Mouse (Mus musculus) naive thymus-derived CD4-positive, alpha-beta T cell, adult 2 months (primary cell): ENCODE measurements around the gene 1700029J07Rik.

ENCODE experiments used
- DNase-seq: peaks from one replicate; pipeline ENCODE4 v3.0.0-alpha.2; 2011; ENCODE audit warnings: low read depth

Gene 1700029J07Rik

DNA sequence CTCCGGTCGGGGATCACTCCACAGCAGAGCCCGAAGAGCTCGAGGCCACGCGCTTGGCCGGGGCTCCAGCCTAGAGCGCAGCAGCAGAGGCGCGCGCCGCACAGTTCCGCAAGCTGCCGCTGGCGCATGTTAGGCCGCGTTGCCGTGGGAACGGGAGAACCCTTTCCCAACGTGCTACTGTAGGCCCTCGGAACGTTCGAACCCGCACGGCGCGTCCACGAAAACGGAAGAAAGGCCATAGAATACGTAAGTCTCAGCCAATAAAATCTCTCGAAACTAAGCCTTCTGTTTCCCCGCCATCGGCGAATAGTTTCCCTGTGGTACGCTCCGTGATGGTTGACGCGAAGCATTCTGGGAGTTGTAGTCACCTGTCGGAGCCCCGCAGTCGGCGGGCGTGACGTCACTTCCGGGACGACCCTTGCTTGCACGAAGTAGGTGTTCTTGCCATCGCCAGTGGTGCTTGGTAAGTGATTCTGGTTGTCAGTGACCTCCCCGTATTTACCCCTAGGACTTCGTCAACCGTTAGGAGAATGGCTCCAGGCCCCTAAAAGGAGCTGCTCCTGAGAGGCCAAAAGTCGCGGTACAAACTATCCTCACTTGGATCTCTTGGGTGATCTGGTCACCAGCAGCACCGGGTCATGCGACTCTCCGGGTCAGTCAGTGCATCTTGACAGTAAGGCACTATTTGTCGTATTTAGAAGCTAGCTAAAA is at the start of gene 1700029J07Rik, which contains the start of gene Ufsp2:
Gene 1700029J07Rik, minus strand, starts transcription at position 127 of the 711 bp plus-strand sequence.
Gene Ufsp2, plus strand, starts transcription at position 403 of the 711 bp plus-strand sequence.
- DNase-seq, result peak; percentile 98

DNA sequence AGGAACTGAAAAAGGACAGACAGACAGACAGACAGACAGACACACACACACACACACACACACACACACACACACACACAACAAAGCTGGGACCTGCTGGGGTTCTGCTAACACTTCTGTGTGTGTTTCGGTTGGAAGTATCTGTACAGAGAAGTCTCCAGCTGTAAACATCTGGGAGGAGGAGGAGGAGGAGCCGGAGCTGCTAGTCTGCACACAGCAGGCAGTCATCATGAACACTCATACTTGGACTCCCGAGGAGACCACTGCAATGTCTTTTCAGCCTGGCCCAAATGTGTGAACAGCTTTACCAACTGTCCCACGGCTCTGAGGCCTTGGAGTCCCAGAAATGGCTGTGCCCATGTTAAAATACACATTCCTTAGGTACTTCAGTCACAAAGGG is 49.3 kb upstream of the 1700029J07Rik start:
- no peak for DNase-seq

GRCm38 (mm10) chr8:46022758-46023157 is 47.7 kb upstream of the 1700029J07Rik start:
- DNase-seq, result no peak

DNA sequence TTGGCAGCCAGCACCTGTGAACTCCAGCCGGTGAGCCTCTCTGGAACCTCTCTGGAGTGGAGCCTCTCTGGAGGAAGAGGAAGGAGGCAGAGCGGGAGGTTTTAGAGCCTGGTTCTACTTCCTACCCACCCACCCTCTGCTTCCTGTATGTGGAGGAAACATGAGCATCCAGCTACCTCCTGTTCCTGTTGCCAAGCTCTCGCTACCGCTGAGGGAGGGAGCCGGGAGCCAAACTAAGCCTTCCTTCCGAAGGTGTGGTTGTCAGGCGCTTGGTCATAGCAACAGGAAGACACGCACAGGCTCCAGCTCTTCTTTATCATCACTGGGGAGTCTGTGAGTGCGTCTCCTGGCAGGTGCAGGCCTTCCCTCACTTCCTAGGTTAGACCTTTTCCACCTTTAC is 47.2 kb upstream of the 1700029J07Rik start:
- no peak for DNase-seq

DNA sequence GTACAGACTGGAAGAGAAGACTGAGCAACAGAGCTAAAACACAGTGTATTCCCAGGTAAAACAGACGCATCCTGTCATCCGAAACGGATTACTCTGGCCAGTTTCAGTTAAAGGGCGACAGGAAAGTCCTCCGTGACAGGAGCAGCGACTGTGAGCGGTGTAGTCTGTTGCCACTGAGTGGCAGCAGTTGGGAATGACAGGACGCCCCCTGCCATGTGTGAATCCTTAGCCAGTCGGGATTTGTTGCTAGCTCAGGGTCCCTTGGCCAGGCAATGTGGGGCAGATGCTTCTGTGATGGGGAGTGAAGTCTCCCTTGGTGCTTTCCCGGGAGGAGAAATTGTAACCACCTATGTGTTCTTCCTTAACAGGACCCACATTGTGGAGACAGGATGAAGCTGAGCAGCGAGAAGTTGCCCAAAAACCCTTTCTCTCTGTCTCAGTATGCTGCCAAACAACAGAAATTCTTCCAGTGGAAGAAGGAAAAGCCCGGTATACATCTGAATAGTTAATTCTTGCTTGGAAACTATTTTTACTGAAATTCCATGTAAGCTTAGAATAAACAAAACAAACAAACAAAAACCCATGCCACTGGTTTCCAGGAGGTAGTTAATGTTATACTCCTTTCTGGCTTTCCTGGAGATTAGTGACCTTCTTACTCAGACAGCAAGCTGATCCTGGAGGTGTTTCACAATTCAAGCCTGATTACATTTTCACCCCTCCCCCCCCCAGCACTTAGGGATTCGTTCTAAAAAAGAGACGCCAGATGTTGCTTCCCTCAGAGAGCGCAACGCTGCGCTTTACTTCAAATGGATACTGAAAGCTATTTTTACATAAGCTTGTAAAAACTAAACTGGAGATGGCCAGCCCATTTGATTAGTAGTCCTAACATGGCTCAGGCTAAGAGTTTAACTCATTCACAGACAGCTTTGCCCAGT is 36.0 kb upstream of the 1700029J07Rik start:
- no peak for DNase-seq

- DNase-seq, result no peak
Observed at GRCm38 (mm10) chr8:46010306-46010705, 35.3 kb upstream of the 1700029J07Rik start.

DNA sequence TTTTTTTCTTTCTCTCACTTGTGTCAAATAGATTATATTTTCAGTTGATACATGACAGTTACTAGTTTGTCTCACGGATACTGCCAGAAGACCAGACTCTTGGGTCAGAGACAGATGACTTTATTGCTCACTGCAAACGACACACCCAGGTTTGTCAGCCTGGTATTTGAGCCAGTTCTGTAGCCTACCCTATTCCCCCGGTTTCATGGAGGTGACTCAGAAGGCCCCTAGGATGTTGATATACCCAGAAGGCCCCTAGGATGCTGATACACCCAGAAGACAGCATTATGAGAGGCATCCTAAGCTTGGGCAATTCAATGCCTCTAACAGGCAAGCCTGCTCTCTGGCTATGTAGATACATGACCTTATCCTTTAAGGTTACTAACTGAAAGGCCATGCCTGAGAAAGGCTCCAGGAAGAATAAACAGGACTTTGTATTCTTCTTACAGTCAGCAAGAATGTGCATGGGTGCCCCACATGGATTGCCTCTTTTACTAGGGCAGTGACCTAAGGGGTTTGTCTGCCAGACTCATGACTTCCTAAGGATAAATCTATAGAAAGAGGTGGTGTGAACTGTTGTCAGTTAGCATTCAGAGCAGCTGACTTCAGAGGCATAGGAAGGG is 32.1 kb upstream of the 1700029J07Rik start:
- no peak for DNase-seq

DNA sequence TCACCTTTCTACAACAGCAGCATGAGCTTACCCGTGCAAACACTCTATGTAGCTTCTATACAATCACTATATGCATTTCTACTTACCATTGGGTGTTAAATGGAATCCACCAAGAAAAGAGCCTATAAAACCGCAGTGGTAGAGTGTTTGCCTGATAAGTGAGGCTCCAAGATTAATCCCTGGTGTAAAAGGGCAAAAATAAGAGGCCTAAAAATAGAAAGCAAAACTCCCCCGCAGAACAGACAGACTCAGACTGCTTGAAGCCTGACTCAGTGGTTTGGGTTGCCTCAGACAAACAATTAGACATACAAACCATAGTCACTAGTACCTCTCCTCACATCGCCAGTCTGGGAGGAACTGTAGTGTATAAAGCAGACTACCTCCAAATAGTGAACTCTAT is 30.5 kb upstream of the 1700029J07Rik start, which contains the start of gene Ankrd37:
Gene Ankrd37, minus strand, starts transcription at position 112 of the 400 bp plus-strand sequence.
- DNase-seq, result no peak

- DNase-seq, result peak; percentile 97
Observed at GRCm38 (mm10) chr8:45999784-46000705, 25.0 kb upstream of the 1700029J07Rik start.

DNA sequence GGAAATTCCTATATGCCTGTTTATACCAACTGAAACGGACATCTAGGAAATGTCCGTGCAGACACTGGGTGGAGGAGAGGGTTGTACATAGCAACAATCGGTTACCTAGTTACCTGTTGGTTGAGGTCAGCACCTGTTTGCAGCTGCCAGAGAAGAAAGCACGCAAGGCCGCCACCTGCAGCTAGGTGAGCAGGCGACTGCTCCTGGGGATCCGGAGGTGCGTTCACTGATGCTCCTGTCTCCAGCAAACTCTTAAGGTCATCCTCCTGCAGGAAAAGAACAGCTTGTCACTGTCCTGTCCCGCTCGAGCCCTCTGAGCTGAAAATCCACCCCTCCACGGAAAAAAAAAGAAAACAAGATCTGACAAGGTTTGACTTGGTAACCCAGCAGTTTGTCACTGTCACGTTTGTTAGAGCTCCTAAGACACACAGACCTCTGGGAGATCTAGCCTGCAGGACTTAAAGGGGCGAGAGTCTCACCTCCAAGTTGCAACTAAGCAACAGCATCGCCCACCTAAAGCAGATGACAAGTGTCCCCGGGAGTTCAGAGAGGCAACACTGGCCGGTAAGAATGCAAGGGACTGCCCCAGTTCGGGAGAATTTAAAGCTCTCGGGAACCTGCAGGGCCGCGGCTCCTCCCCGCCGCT is 24.2 kb upstream of the 1700029J07Rik start, which contains the start of gene Lrp2bp:
Gene Lrp2bp, plus strand, starts transcription at position 166 of the 646 bp plus-strand sequence.
- no peak for DNase-seq

DNA sequence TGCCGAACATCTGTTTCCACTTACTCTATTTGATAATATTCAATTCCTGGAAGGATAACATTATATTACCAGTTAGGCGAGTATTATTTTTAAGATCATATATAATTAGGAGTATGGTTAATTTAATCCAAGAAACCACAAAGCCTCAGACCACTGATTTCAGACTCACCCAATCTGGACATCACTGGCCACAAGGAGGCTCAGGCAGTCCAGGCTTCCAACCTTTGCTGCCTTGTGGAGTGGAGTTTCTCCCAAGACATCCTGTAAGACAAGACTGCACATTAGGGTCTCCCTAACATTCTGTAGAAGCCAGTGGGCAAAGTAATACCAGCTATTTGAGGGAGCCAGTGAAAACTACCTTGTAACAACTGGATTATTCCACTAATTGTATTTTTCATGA is 23.2 kb upstream of the 1700029J07Rik start:
- DNase-seq, result no peak

DNA sequence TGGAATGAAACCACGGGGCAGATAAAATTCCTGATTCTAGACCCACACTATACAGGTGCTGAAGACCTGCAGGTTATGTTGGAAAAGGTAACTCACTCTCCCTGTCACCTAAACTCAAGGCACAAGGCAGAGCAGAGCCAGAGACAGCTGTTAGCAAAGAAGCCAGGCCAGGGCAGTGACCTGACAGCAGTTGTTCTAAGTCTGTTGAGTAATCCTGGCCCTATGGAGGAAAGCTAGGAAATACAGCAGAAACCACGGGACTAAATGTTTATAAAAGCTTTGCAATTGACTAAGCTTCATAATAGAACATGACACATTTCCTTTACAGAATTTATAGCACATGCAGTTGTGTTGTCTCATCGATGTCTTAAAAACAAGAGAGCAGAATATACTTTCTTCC is 20.5 kb upstream of the 1700029J07Rik start:
- no peak for DNase-seq

- peak; percentile 52 for DNase-seq
Observed at GRCm38 (mm10) chr8:45994111-45994510, 19.1 kb upstream of the 1700029J07Rik start.

DNA sequence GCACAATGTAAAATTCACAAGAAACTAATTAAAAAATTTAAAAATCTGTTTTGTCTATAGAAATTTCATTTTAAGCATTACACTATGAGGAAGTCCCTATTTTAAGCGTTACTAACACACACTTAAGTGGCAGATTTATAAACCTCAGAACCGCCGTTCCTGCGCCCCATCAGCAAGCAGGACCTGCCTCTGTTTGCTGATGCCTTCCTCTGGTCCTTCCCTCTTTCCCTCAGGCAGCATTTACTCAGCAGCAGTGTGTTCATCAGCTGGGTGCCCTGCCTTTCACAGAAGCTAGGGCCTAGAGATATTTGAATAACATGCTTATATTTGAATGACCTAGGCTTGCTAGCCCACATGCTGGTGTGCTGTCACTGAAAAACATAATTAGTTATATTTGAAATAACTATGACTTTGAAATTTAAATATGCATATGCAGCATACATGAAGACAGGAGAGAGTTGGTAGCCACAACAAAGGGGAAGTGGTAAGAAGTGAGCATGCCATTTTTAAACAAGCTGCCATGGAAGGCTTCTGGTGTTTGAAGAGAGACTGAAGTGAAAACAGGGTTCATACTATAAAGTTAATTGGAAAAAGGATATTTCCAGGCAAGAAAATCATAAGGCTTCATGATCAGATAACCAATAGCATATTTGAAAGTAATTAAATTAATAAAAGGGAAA is 15.7 kb upstream of the 1700029J07Rik start:
- no peak for DNase-seq

- DNase-seq, result no peak
Observed at GRCm38 (mm10) chr8:45988189-45988588, 13.1 kb upstream of the 1700029J07Rik start.

DNA sequence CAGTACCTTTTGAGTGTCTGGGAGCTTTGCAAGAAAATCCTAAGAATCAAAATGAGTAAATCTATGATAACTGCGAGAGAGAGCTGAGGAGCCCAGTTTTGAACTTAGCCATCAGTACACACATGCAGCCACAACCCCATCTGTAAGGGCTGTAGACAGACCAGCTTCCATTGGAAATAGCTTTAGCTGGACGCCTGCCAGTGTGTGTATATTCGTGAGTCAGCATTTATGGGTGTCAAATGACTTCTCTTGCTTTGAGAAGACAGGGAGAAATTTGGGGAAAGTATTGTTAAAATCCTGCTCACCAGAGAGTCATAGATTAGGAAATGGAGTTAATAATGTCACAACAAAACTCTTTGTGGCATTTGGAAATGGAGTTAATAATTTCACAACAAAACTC is 11.6 kb upstream of the 1700029J07Rik start:
- DNase-seq, result no peak

DNA sequence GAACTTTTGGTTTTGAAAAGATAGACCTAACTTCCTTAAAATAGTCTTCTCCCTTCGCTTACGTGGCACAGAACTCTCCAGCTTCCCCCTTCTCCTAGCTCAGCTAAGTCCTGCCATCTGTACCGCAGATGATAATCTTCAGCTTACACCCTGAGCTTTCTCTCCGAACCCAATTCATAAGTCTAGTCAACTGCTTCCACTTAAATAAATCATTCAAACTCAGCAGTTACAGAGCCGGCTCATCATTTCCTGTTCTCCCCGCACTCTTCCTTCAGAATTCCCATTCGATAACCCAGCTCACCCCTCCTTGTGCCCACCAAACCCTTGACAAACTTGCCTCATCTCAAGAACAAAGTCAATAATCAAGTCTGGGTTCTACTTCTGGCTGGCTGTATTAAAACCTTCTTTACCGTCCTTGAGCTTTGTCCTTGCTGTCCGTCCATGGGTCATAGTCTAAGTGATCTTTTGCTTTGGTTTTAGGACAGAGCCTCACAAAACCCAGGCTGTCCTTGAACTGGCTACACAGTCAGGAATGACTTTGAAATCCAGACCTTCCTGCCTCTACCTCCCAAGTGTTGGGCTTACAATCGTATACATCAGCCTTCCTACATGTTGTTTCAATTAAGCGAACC is 901 bp upstream of the 1700029J07Rik start:
- DNase-seq, result peak; percentile 16

- DNase-seq, result no peak
Observed at GRCm38 (mm10) chr8:45973988-45974505, 1.0 kb downstream of the 1700029J07Rik start.

DNA sequence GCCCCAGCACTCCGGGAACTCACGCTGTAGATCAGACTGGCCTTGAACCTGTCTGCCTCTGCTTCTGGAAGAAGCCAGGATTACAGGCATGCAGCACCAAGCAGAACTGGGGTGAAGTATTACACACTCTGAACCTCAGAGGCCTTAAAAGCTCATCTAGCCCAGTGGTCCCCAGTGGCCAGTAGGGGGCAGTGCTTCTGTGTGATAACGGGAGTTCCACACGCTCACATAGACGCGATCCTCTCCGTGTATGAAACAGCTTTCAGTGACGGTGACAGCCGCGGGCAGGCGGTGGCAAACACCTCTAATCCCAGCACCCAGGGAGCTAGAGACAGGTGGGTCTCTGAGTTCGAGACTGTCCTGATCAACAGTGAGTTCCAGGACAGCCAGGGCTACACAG is 4.2 kb downstream of the 1700029J07Rik start:
- no peak for DNase-seq
